28 mouse cellular contexts compared by ENCODE assay signal in the genomic region with DNA sequence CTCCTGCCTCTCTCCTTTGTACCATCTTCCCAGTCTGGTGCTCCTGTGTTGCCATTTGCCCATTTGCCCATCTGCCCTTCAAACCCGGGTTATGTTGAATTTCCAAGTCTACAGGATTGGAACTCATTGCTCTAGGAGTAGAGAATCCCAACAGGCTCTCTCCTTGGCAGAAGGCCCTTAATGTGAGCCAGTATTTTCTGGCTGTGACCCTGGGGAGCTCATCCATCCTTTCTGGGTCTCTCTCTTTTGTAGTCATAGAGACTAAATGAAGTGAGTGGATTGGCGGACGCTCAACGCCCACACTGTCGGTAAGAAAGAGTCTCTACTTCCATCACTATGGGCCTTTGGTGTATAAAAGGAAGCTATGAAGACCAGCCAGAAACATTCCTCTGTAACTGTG. TPM values are rescaled to one million over a fixed set of nuclear protein-coding genes. Genes with fewer than 3 reads are reported as not detected.
"Had no signal": no experiment of that assay in that cellular context is flagged by ENCODE, and none has a peak within 500 bp of the region (broad histone marks: within the 10 kb centered on the region; RNA-seq: fewer than 3 reads in every experiment).

No protein-coding gene starts in this region.

- H3K9me3 ChIP-seq: embryonic facial prominence, embryonic 10.5 days; embryonic facial prominence, embryonic 12.5 days; embryonic facial prominence, embryonic 13.5 days; embryonic facial prominence, embryonic 15.5 days; forebrain, embryonic 10.5 days; forebrain, embryonic 12.5 days; forebrain, embryonic 13.5 days; forebrain, embryonic 15.5 days had no signal

- DNase-seq: cerebellum, adult 8-10 months; embryo, embryonic 11 days; gastrocnemius, adult 2 months; gastrocnemius, postnatal 10 days; gastrocnemius, postnatal 14 days; gastrocnemius, postnatal 25 days; gastrocnemius, postnatal 36 days; heart, adult 11 months; heart, adult 18-20 months; heart, adult 2 months had no signal

- H3K27ac ChIP-seq: embryonic facial prominence, embryonic 10.5 days; embryonic facial prominence, embryonic 12.5 days; embryonic facial prominence, embryonic 13.5 days; embryonic facial prominence, embryonic 15.5 days; forebrain, embryonic 10.5 days; forebrain, embryonic 12.5 days; forebrain, embryonic 13.5 days; forebrain, embryonic 15.5 days; gastrocnemius, adult 2 months; heart, adult 2 months had no signal

- H3K4me2 ChIP-seq: embryonic facial prominence, embryonic 12.5 days; embryonic facial prominence, embryonic 13.5 days; embryonic facial prominence, embryonic 15.5 days; forebrain, embryonic 12.5 days; forebrain, embryonic 13.5 days; forebrain, embryonic 15.5 days had no signal

- H3K9ac ChIP-seq: embryonic facial prominence, embryonic 12.5 days; embryonic facial prominence, embryonic 13.5 days; embryonic facial prominence, embryonic 15.5 days; forebrain, embryonic 12.5 days; forebrain, embryonic 13.5 days; forebrain, embryonic 15.5 days had no signal

- H3K4me3 ChIP-seq: embryonic facial prominence, embryonic 10.5 days; embryonic facial prominence, embryonic 12.5 days; embryonic facial prominence, embryonic 13.5 days; embryonic facial prominence, embryonic 15.5 days; erythroblast, embryonic 14.5 days; forebrain, embryonic 10.5 days; forebrain, embryonic 12.5 days; forebrain, embryonic 13.5 days; forebrain, embryonic 15.5 days; gastrocnemius, adult 2 months; heart, adult 2 months had no signal

- H3K4me1 ChIP-seq: embryonic facial prominence, embryonic 12.5 days; embryonic facial prominence, embryonic 15.5 days; forebrain, embryonic 10.5 days; forebrain, embryonic 12.5 days; forebrain, embryonic 13.5 days; forebrain, embryonic 15.5 days had no signal

- ATAC-seq: forebrain, embryonic 13.5 days; forebrain, embryonic 14.5 days; forebrain, embryonic 15.5 days had no signal

- H3K27me3 ChIP-seq: embryonic facial prominence, embryonic 12.5 days; embryonic facial prominence, embryonic 13.5 days; embryonic facial prominence, embryonic 15.5 days; forebrain, embryonic 12.5 days; forebrain, embryonic 13.5 days; forebrain, embryonic 15.5 days had no signal

- H3K36me3 ChIP-seq: embryonic facial prominence, embryonic 10.5 days; embryonic facial prominence, embryonic 12.5 days; embryonic facial prominence, embryonic 13.5 days; embryonic facial prominence, embryonic 15.5 days; forebrain, embryonic 10.5 days; forebrain, embryonic 12.5 days; forebrain, embryonic 15.5 days had no signal

RNA-seq across cellular contexts. Expression of a gene that starts 46.1 kb away (rescaled TPM):
- total RNA-seq: common myeloid progenitor, adult 5-6 weeks; gastrocnemius, adult 18-20 months; gastrocnemius, adult 2 months; gastrocnemius, adult 8-10 months; gastrocnemius, postnatal 10 days; gastrocnemius, postnatal 14 days; gastrocnemius, postnatal 25 days; gastrocnemius, postnatal 36 days; gastrocnemius, postnatal 4 days; granulocyte monocyte progenitor cell, adult 5-6 weeks; heart, adult 18-20 months; heart, adult 2 months; heart, adult 8-10 months had no signal
- polyA plus RNA-seq: embryonic facial prominence, embryonic 13.5 days; embryonic facial prominence, embryonic 14.5 days; embryonic facial prominence, embryonic 15.5 days; erythroblast, embryonic 14.5 days; gonadal fat pad, adult 2 months; heart, adult 2 months had no signal

RNA-seq across cellular contexts. Expression of a gene that starts 56.9 kb away (rescaled TPM):
- total RNA-seq: granulocyte monocyte progenitor cell, adult 5-6 weeks had no signal
